Mouse (Mus musculus) heart, embryonic 12.5 days (tissue): ENCODE results near the gene Galk2. TPM values are rescaled to one million over a fixed set of nuclear protein-coding genes. Genes with fewer than 3 reads are reported as not detected.
A peak's percentile ranks its signal among the peaks of the same experiment; 100 is the strongest.

Experiments
- ATAC-seq: fragments of 200-750 bp; cut with Nextera tagmentation; 2 replicates; pipeline ENCODE4 v1.8.0; 2017; ENCODE audit warnings: moderate TSS enrichment, moderate library complexity; ENCODE audit not compliant: insufficient number of reproducible peaks, low FRiP score
- H3K27ac ChIP-seq: fragments of 300-500 bp; sonication (generic); 2 replicates; pipeline ENCODE4 v1.5.1; 2016; ENCODE audit warnings: mild to moderate bottlenecking, moderate library complexity; ENCODE audit not compliant: poor library complexity, severe bottlenecking
- H3K27me3 ChIP-seq: fragments of 300-500 bp; sonication (generic); replicated peaks from 2 replicates; pipeline ENCODE4 v1.6.1; 2016; ENCODE audit warnings: mild to moderate bottlenecking, moderate library complexity
- H3K36me3 ChIP-seq: fragments of 300-500 bp; sonication (generic); 2 replicates; pipeline ENCODE4 v1.6.1; 2016; ENCODE audit warnings: mild to moderate bottlenecking, moderate library complexity
- H3K4me1 ChIP-seq: fragments of 300-500 bp; sonication (generic); replicated peaks from 2 replicates; pipeline ENCODE4 v1.6.1; 2016; ENCODE audit warnings: mild to moderate bottlenecking
- H3K4me2 ChIP-seq: fragments of 300-500 bp; sonication (generic); 2 replicates; pipeline ENCODE4 v1.6.1; 2016; ENCODE audit warnings: mild to moderate bottlenecking, moderate library complexity
- H3K4me3 ChIP-seq: fragments of 300-500 bp; sonication (generic); 2 replicates; pipeline ENCODE4 v1.5.1; 2016; ENCODE audit warnings: mild to moderate bottlenecking
- H3K9ac ChIP-seq: fragments of 300-500 bp; sonication (generic); 2 replicates; pipeline ENCODE4 v1.6.1; 2016; ENCODE audit warnings: mild to moderate bottlenecking, moderate library complexity
- H3K9me3 ChIP-seq: fragments of 300-500 bp; sonication (generic); replicated peaks from 2 replicates; pipeline ENCODE4 v1.6.1; 2016; ENCODE audit warnings: mild to moderate bottlenecking, moderate library complexity
- whole genome bisulfite sequencing: fragments of 180-500 bp; shearing (Covaris S2); methylation state at CpG from one replicate; pipeline ENCODE4 v1.1.7; 2016; 5-methylcytosine and 5-hydroxymethylcytosine counted together
- polyA plus RNA-seq: library from polyadenylated mRNA; unstranded; fragments of >200 nt; fragmentation: Nextera tagmentation; extraction: Ambion mirVana; gene quantifications from 2 replicates; pipeline ENCODE4 v1.2.1, GENCODE M21; 2016

Gene Galk2
- polyA plus RNA-seq, 1 experiment from 2014 or later: 34.2 TPM

GRCm38 (mm10) chr2:125943301-125943700, 84.4 kb downstream of the Galk2 start:
- H3K9me3 ChIP-seq: no peaks in the 10 kb centered on the region; the same call in 1 of the 2 replicates
- no peaks in the 10 kb centered on the region for H3K27me3 ChIP-seq
- no peak overlapping the region for H3K27ac ChIP-seq
- peaks cover 11% of the 10 kb centered on the region for H3K4me1 ChIP-seq
- H3K4me3 ChIP-seq: no peak overlapping the region
- 66% methylated on average over 1 of the region's 1 CpGs for WGBS
- no peak overlapping the region for H3K9ac ChIP-seq
- no peak for ATAC-seq
- no peak overlapping the region for H3K4me2 ChIP-seq
- H3K36me3 ChIP-seq: peaks cover 12% of the 10 kb centered on the region

GRCm38 (mm10) chr2:125948195-125948594, 89.3 kb downstream of the Galk2 start:
- H3K4me1 ChIP-seq: no peaks in the 10 kb centered on the region
- H3K27me3 ChIP-seq: no peaks in the 10 kb centered on the region
- ATAC-seq: no peak
- no peak overlapping the region for H3K9ac ChIP-seq
- no peak overlapping the region for H3K27ac ChIP-seq
- H3K36me3 ChIP-seq: peaks cover 19% of the 10 kb centered on the region
- H3K4me2 ChIP-seq: no peak overlapping the region
- H3K9me3 ChIP-seq: no peaks in the 10 kb centered on the region
- 88% methylated on average over 2 of the region's 2 CpGs for WGBS
- H3K4me3 ChIP-seq: no peak overlapping the region

- WGBS: 85% methylated on average over 1 of the region's 1 CpGs
- Histone ChIP-seq H3K36me3 (0 out of 2 replicates have a peak, but pooled peaks cover 2% of the 10 kb centered on the region), H3K9me3 (no peaks in the 10 kb centered on the region)
These were observed 109.9 kb downstream of the Galk2 start for GRCm38 (mm10) chr2:125968811-125969210.

DNA sequence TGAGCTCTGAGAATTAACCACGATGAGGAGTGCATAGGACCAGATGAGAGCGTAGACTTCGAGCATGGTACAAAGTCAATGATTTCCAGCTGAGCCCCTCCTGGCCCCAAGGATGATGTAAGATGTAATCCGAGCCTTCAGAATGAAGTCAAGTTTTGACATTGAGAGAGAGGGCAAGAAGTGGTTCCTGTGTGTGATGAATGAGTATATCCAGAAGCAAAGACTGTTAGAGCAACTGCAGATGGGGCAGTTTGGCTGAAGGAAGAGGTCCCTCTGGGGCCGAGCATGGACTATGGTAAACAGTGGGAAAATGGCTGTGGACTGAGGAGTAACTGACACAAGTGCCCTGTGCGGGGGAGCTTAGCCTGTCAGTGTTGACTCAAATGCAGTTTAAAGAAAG, 114.3 kb downstream of the Galk2 start:
- H3K27me3 ChIP-seq: no peaks in the 10 kb centered on the region
- no peaks in the 10 kb centered on the region for H3K9me3 ChIP-seq
- H3K4me2 ChIP-seq: no peak overlapping the region
- H3K4me1 ChIP-seq: peaks cover 19% of the 10 kb centered on the region
- peaks cover 9% of the 10 kb centered on the region; the same call in 1 of the 2 replicates for H3K36me3 ChIP-seq
- no peak overlapping the region for H3K9ac ChIP-seq
- 52% methylated on average over 6 of the region's 6 CpGs for WGBS
- ATAC-seq: no peak
- H3K4me3 ChIP-seq: no peak overlapping the region
- H3K27ac ChIP-seq: no peak overlapping the region

More at GRCm38 (mm10) chr2:125968811-125969210, 109.9 kb downstream of the Galk2 start:
- Histone ChIP-seq H3K4me2 (no peak overlapping the region), H3K9ac (no peak overlapping the region), H3K4me1 (peaks cover 16% of the 10 kb centered on the region), H3K4me3 (no peak overlapping the region), H3K27me3 (no peaks in the 10 kb centered on the region), H3K27ac (no peak overlapping the region)
- no peak for ATAC-seq

GRCm38 (mm10) chr2:125975206-125975605, 116.3 kb downstream of the Galk2 start:
- ATAC-seq: no peak
- Histone ChIP-seq H3K9me3 (no peaks in the 10 kb centered on the region), H3K4me3 (no peak overlapping the region), H3K9ac (no peak overlapping the region), H3K4me1 (peaks cover 15% of the 10 kb centered on the region), H3K36me3 (peaks cover 12% of the 10 kb centered on the region; the same call in 1 of the 2 replicates), H3K27ac (no peak overlapping the region), H3K27me3 (no peaks in the 10 kb centered on the region), H3K4me2 (no peak overlapping the region)
- WGBS: 92% methylated on average over 10 of the region's 10 CpGs

DNA sequence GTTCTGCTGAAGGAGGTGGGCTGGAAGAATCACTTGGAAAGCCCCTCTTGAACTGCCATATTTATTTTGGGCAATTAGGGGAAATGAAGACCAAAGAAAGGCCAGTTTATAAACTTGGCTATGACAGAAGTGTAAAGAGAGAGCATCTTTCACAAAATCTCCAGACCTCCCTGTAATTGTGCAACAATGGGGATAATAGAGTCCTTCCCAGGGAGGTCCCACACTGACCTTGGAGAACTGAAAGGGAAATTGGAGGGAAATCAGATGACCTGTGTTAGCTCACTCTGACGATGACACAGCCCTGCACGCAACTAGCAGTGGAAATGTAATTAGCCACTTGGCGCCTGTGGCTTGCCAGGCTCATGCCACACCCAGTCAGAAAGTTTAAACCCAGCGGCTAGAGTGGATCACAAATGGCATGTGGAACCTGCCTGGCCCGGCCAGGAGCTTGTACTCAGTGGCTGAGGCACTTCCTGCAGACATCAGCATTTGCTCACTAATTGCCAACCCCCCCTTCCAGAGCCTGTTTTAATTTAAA, 117.0 kb downstream of the Galk2 start:
- WGBS: 49% methylated on average over 5 of the region's 5 CpGs
- Histone ChIP-seq H3K27ac (no peak overlapping the region), H3K9ac (no peak overlapping the region), H3K4me1 (0 out of 2 replicates have a peak, but pooled peaks cover 10% of the 10 kb centered on the region), H3K4me3 (no peak overlapping the region), H3K36me3 (peaks cover 16% of the 10 kb centered on the region; the same call in 1 of the 2 replicates), H3K4me2 (no peak overlapping the region), H3K27me3 (no peaks in the 10 kb centered on the region), H3K9me3 (no peaks in the 10 kb centered on the region)
- no peak for ATAC-seq

- no peaks in the 10 kb centered on the region for H3K27me3 ChIP-seq
- 0 out of 2 replicates have a peak, but pooled peaks cover 3% of the 10 kb centered on the region for H3K4me1 ChIP-seq
- no peak overlapping the region for H3K9ac ChIP-seq
- no peak overlapping the region for H3K4me3 ChIP-seq
- no peak overlapping the region for H3K4me2 ChIP-seq
- WGBS: 78% methylated on average over 5 of the region's 5 CpGs
- no peak for ATAC-seq
- H3K9me3 ChIP-seq: no peaks in the 10 kb centered on the region
- H3K27ac ChIP-seq: no peak overlapping the region
- H3K36me3 ChIP-seq: no peaks in the 10 kb centered on the region
These were observed 143.4 kb downstream of the Galk2 start for GRCm38 (mm10) chr2:126002291-126002690.

DNA sequence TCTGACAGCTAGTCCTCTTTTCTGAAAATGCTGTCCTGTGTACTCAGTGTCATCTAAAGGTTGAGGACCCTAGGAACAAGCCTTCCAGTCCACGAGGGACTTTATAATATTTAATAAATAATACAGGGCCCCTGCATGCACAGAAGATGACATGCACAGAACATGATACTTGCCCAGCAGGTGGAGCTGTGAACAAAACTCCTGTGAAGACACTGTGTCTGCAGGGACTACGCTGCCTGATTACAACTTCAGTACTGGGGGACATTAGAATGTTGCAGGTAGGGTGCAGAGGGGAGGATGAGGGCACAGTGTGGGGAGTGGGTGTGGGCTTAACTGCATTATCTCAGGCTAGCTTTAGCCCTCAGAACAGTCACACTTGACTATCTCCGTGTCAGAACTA, 147.2 kb downstream of the Galk2 start:
- no peak overlapping the region for H3K4me3 ChIP-seq
- H3K9ac ChIP-seq: no peak overlapping the region
- no peak for ATAC-seq
- 0 out of 2 replicates have a peak, but pooled peaks cover 3% of the 10 kb centered on the region for H3K4me1 ChIP-seq
- H3K36me3 ChIP-seq: no peaks in the 10 kb centered on the region
- H3K27ac ChIP-seq: no peak overlapping the region
- no peak overlapping the region for H3K4me2 ChIP-seq
- WGBS: 32% methylated on average over 3 of the region's 3 CpGs
- no peaks in the 10 kb centered on the region for H3K9me3 ChIP-seq
- H3K27me3 ChIP-seq: no peaks in the 10 kb centered on the region

- no peak overlapping the region for H3K4me2 ChIP-seq
- H3K9me3 ChIP-seq: no peaks in the 10 kb centered on the region
- H3K4me1 ChIP-seq: 0 out of 2 replicates have a peak, but pooled peaks cover 3% of the 10 kb centered on the region
- H3K9ac ChIP-seq: no peak overlapping the region
- H3K36me3 ChIP-seq: no peaks in the 10 kb centered on the region
- WGBS: 82% methylated on average over 2 of the region's 2 CpGs
- no peaks in the 10 kb centered on the region for H3K27me3 ChIP-seq
- H3K4me3 ChIP-seq: no peak overlapping the region
- no peak overlapping the region for H3K27ac ChIP-seq
- no peak for ATAC-seq
These were observed 147.8 kb downstream of the Galk2 start for GRCm38 (mm10) chr2:126006742-126007141.

GRCm38 (mm10) chr2:126014989-126015710, 156.2 kb downstream of the Galk2 start:
- Histone ChIP-seq H3K4me2 (peak overlapping the region; percentile 25; the same call in 1 of the 2 replicates), H3K4me3 (no peak overlapping the region), H3K9me3 (no peaks in the 10 kb centered on the region), H3K4me1 (peaks cover 10% of the 10 kb centered on the region; the same call in 1 of the 2 replicates), H3K36me3 (no peaks in the 10 kb centered on the region), H3K27me3 (no peaks in the 10 kb centered on the region), H3K27ac (peak overlapping the region; percentile 81), H3K9ac (no peak overlapping the region)
- WGBS: 39% methylated on average over 12 of the region's 12 CpGs
- peak; percentile 61; the same call in 1 of the 2 replicates for ATAC-seq

- Histone ChIP-seq H3K27me3 (no peaks in the 10 kb centered on the region), H3K4me3 (no peak overlapping the region), H3K9ac (no peak overlapping the region), H3K9me3 (no peaks in the 10 kb centered on the region), H3K36me3 (no peaks in the 10 kb centered on the region), H3K4me1 (peaks cover 10% of the 10 kb centered on the region; the same call in 1 of the 2 replicates), H3K4me2 (no peak overlapping the region), H3K27ac (peak overlapping the region; percentile 68)
- WGBS: 65% methylated on average over 3 of the region's 3 CpGs
- ATAC-seq: no peak
These were observed 157.0 kb downstream of the Galk2 start for GRCm38 (mm10) chr2:126015763-126016473.
